Mouse (Mus musculus): Measurements from ENCODE around the gene Sostdc1. TPM values are rescaled to one million over a fixed set of nuclear protein-coding genes. Genes with fewer than 3 reads are reported as not detected.
A peak's percentile ranks its signal among the peaks of the same experiment; 100 is the strongest.

The Sostdc1 gene
- polyA plus RNA-seq (2014; fragmentation: Nextera tagmentation; extraction: Ambion mirVana) = 11.4 and 11.7 TPM in 2 replicates

DNA sequence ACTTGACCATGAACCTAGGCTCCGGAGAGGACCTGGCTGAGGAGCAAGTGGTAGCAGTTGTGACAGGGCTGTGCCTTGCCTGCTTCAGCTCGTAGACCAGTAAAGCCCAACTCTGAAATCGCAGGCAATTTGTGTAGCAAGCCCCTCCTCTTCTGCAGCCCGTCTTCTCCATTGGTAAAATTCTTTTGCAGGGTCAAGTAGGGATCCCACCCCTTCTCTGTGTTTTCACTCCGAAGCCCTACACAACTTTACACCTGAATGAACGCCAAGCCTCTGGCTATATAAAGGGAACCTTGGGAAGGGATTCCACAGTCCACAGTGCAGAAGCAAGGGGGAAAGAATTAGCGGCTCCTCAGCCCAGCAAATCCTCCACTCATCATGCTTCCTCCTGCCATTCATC is at the start of gene Sostdc1:
TSS of gene Sostdc1 (plus strand) at position 224 of the 400 bp plus-strand sequence.
- no peaks in the 10 kb centered on the region for H3K27me3 ChIP-seq (replicated peaks; ENCODE audit: control insufficient read depth, insufficient read depth, low read length)
- no peak within 1 kb of the TSS; the same call in 1 of the 2 replicates for H3K4me3 ChIP-seq (ENCODE audit: low read depth, low read length)
- peak; percentile 24; the same call in 1 of the 2 replicates for ATAC-seq
- no peaks in the 10 kb centered on the region for H3K36me3 ChIP-seq (ENCODE audit: control insufficient read depth, insufficient read depth, low read length)
- H3K4me1 ChIP-seq (ENCODE audit: control insufficient read depth, insufficient read depth, low read length) = peaks cover 9% of the 10 kb centered on the region
- H3K9me3 ChIP-seq (replicated peaks; ENCODE audit: control insufficient read depth, low read length) = no peaks in the 10 kb centered on the region
- peak; percentile 47 for DNase-seq (ENCODE audit: low spot score)
- H3K4me2 ChIP-seq (ENCODE audit: low read length) = peak within 1 kb of the TSS; percentile 32
- H3K27ac ChIP-seq (ENCODE audit: low read depth, low read length) = no peak within 1 kb of the TSS
- WGBS = 5% methylated on average over 7 of the region's 7 CpGs
- peak within 1 kb of the TSS; percentile 7; the same call in 1 of the 2 replicates for H3K9ac ChIP-seq (ENCODE audit: low read length)

DNA sequence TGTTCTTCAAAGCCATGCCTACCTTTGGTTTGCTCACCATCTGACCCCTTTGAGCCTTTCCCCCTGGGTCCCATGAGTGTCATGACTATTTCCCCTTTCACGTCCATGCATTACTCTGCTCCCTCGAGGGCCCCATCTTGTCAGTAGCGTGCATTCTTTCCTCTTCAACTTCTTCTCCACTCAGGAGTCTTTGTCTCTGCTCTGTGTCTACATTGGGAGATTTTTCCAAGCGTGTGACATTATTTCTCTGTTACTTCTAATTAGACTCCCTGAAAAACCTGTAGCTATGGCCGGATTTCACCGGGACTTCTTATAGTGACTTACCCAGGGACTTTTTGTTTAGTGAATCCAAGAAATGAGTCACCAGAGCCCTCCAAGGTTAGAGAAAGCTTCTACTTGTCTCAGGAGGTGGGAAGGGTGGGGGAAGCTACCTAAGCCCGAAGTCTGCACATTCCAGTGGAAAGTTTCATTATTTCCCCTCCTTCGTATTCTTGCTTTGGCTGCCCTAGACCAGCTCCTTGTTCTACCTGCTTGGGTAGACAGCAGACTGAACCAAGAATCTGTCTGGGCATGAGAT is 46.2 kb upstream of the Sostdc1 start:
- DNase-seq (ENCODE audit: low spot score) (no peak), ATAC-seq (no peak)
- Histone ChIP-seq H3K4me2 (ENCODE audit: low read length) (no peak overlapping the region), H3K36me3 (ENCODE audit: control insufficient read depth, insufficient read depth, low read length) (no peaks in the 10 kb centered on the region), H3K9me3 (replicated peaks; ENCODE audit: control insufficient read depth, low read length) (no peaks in the 10 kb centered on the region), H3K27me3 (replicated peaks; ENCODE audit: control insufficient read depth, insufficient read depth, low read length) (no peaks in the 10 kb centered on the region), H3K4me1 (ENCODE audit: control insufficient read depth, insufficient read depth, low read length) (no peaks in the 10 kb centered on the region), H3K4me3 (ENCODE audit: low read depth, low read length) (no peak overlapping the region), H3K9ac (ENCODE audit: low read length) (no peak overlapping the region), H3K27ac (ENCODE audit: low read depth, low read length) (no peak overlapping the region)
- WGBS = 93% methylated on average over 8 of the region's 8 CpGs

DNA sequence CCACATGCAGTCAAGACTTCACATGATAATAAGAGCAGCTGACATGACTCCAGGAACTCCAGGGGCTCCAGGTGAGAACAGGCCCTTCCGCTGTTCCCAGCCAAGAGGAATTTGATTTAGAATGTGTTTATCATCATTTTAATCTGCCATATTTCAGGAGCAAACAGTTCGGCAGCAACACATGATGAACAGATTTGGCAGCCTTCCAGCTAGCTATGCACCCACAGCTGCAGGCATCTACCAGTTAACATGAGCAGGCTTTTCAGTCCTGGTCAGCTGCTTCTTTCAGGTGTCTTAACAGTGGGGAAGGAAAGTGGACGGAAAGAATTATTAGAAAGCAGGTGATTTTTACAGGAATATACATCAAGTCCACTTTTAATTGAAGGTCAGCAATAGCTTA is 39.1 kb upstream of the Sostdc1 start:
- H3K4me1 ChIP-seq (ENCODE audit: control insufficient read depth, insufficient read depth, low read length) = 0 out of 2 replicates have a peak, but pooled peaks cover 2% of the 10 kb centered on the region
- WGBS = 76% methylated on average over 3 of the region's 3 CpGs
- no peaks in the 10 kb centered on the region for H3K9me3 ChIP-seq (replicated peaks; ENCODE audit: control insufficient read depth, low read length)
- no peak overlapping the region for H3K9ac ChIP-seq (ENCODE audit: low read length)
- no peak overlapping the region for H3K27ac ChIP-seq (ENCODE audit: low read depth, low read length)
- H3K36me3 ChIP-seq (ENCODE audit: control insufficient read depth, insufficient read depth, low read length) = no peaks in the 10 kb centered on the region
- ATAC-seq (peak; percentile 46; the same call in 1 of the 2 replicates), DNase-seq (ENCODE audit: low spot score) (peak; percentile 41)
- no peak overlapping the region for H3K4me2 ChIP-seq (ENCODE audit: low read length)
- no peaks in the 10 kb centered on the region for H3K27me3 ChIP-seq (replicated peaks; ENCODE audit: control insufficient read depth, insufficient read depth, low read length)
- no peak overlapping the region for H3K4me3 ChIP-seq (ENCODE audit: low read depth, low read length)

DNA sequence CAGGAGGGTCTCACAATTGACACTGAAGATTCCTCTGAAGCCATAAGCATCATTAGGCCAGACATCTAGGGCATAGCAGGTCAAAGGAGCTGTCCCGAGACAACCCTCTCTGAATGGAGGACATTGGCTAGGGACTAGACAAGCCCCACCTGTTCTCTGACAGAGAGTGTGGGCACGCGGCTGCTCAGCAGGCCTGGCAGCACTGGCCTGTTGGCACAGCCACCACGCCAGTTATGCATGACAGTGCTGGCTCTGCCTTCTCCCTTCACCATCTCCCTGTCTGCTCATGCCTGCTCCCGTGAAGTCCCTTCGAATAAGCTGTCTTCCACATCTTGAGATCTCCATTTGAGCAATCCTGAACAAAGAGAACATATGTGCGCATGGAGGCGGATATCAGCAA is 24.3 kb upstream of the Sostdc1 start:
- no peak overlapping the region for H3K27ac ChIP-seq (ENCODE audit: low read depth, low read length)
- DNase-seq (ENCODE audit: low spot score) (no peak), ATAC-seq (no peak)
- no peaks in the 10 kb centered on the region for H3K9me3 ChIP-seq (replicated peaks; ENCODE audit: control insufficient read depth, low read length)
- no peaks in the 10 kb centered on the region for H3K4me1 ChIP-seq (ENCODE audit: control insufficient read depth, insufficient read depth, low read length)
- no peaks in the 10 kb centered on the region for H3K36me3 ChIP-seq (ENCODE audit: control insufficient read depth, insufficient read depth, low read length)
- no peak overlapping the region for H3K9ac ChIP-seq (ENCODE audit: low read length)
- 84% methylated on average over 8 of the region's 8 CpGs for WGBS
- no peaks in the 10 kb centered on the region for H3K27me3 ChIP-seq (replicated peaks; ENCODE audit: control insufficient read depth, insufficient read depth, low read length)
- H3K4me2 ChIP-seq (ENCODE audit: low read length) = no peak overlapping the region
- H3K4me3 ChIP-seq (ENCODE audit: low read depth, low read length) = no peak overlapping the region

DNA sequence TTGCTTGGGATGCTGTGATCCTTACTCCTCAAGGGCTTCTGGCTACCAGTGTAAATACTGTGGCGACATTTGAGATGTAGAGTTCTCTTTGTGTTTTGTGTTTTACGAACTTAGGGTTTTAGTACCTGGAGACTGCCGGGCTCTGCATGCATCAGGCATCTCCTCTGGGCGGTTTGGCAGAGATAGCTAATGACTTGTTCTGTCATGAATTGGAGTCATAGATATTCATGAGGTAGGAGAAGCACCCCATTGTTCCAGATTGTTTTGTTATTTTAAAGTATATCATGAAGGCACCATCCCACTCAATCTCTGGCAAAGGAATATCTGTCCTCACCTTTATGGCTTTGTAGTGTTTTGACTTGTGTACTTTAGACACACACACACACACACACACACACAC is 23.5 kb upstream of the Sostdc1 start:
- DNase-seq (ENCODE audit: low spot score) (no peak), ATAC-seq (no peak)
- no peak overlapping the region for H3K27ac ChIP-seq (ENCODE audit: low read depth, low read length)
- no peak overlapping the region for H3K4me3 ChIP-seq (ENCODE audit: low read depth, low read length)
- no peak overlapping the region for H3K9ac ChIP-seq (ENCODE audit: low read length)
- no peaks in the 10 kb centered on the region for H3K27me3 ChIP-seq (replicated peaks; ENCODE audit: control insufficient read depth, insufficient read depth, low read length)
- H3K4me2 ChIP-seq (ENCODE audit: low read length) = no peak overlapping the region
- no peaks in the 10 kb centered on the region for H3K36me3 ChIP-seq (ENCODE audit: control insufficient read depth, insufficient read depth, low read length)
- WGBS = 84% methylated on average over 4 of the region's 4 CpGs
- H3K9me3 ChIP-seq (replicated peaks; ENCODE audit: control insufficient read depth, low read length) = no peaks in the 10 kb centered on the region
- H3K4me1 ChIP-seq (ENCODE audit: control insufficient read depth, insufficient read depth, low read length) = no peaks in the 10 kb centered on the region

DNA sequence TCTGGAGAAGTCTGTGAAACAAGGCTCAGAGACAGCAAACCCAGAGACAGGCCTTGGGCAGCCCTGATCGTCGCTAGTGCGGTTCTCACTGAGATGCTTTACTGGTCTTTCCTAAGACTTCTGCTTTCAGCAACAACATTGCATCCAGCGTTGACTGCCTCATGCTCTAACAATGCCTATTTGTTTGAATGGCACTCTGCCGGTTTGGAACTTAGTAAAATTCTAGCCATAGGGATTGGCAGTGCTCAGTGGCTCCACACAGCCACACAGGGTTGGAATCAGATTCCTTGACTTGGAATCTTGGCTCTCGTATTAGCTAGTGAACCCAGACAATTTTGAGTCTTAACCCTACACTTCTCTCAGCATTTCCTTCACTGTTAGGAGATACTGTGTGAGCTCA is 22.6 kb upstream of the Sostdc1 start:
- H3K9ac ChIP-seq (ENCODE audit: low read length) = no peak overlapping the region

DNA sequence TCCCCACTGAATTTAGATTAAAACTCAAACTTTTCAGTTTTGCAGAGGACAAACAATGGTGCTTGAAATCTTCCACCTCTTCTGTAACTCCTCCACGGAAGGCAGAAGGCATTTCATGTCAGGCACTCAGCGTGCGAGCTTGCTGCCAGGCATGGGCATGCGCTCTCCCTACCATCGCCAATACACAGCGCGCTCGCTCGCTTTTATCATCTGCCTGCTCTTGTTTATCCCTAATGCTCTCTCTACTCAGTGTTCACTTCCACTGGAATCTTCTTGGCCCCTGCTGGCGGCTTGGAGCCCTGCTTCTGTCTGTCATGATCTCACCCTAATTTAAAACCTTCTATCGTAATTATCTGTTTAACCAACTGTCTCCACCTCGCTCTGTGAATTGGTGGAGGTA is 11.6 kb upstream of the Sostdc1 start:
- no peaks in the 10 kb centered on the region for H3K36me3 ChIP-seq (ENCODE audit: control insufficient read depth, insufficient read depth, low read length)
- H3K4me3 ChIP-seq (ENCODE audit: low read depth, low read length) = no peak overlapping the region
- no peak overlapping the region for H3K27ac ChIP-seq (ENCODE audit: low read depth, low read length)
- H3K9me3 ChIP-seq (replicated peaks; ENCODE audit: control insufficient read depth, low read length) = no peaks in the 10 kb centered on the region
- no peak overlapping the region for H3K9ac ChIP-seq (ENCODE audit: low read length)
- DNase-seq (ENCODE audit: low spot score) = peak; percentile 67
- WGBS = 46% methylated on average over 12 of the region's 12 CpGs
- peak; percentile 87 for ATAC-seq
- peak overlapping the region; percentile 23; the same call in 1 of the 2 replicates for H3K4me2 ChIP-seq (ENCODE audit: low read length)
- H3K27me3 ChIP-seq (replicated peaks; ENCODE audit: control insufficient read depth, insufficient read depth, low read length) = no peaks in the 10 kb centered on the region
- H3K4me1 ChIP-seq (ENCODE audit: control insufficient read depth, insufficient read depth, low read length) = no peaks in the 10 kb centered on the region

More for the DNA sequence above, 22.6 kb upstream of the Sostdc1 start:
- DNase-seq (ENCODE audit: low spot score) (no peak), ATAC-seq (no peak)
- Histone ChIP-seq H3K9me3 (replicated peaks; ENCODE audit: control insufficient read depth, low read length) (no peaks in the 10 kb centered on the region), H3K4me2 (ENCODE audit: low read length) (no peak overlapping the region), H3K27ac (ENCODE audit: low read depth, low read length) (no peak overlapping the region), H3K4me3 (ENCODE audit: low read depth, low read length) (no peak overlapping the region), H3K4me1 (ENCODE audit: control insufficient read depth, insufficient read depth, low read length) (no peaks in the 10 kb centered on the region), H3K36me3 (ENCODE audit: control insufficient read depth, insufficient read depth, low read length) (no peaks in the 10 kb centered on the region), H3K27me3 (replicated peaks; ENCODE audit: control insufficient read depth, insufficient read depth, low read length) (no peaks in the 10 kb centered on the region)
- WGBS = 80% methylated on average over 6 of the region's 6 CpGs

DNA sequence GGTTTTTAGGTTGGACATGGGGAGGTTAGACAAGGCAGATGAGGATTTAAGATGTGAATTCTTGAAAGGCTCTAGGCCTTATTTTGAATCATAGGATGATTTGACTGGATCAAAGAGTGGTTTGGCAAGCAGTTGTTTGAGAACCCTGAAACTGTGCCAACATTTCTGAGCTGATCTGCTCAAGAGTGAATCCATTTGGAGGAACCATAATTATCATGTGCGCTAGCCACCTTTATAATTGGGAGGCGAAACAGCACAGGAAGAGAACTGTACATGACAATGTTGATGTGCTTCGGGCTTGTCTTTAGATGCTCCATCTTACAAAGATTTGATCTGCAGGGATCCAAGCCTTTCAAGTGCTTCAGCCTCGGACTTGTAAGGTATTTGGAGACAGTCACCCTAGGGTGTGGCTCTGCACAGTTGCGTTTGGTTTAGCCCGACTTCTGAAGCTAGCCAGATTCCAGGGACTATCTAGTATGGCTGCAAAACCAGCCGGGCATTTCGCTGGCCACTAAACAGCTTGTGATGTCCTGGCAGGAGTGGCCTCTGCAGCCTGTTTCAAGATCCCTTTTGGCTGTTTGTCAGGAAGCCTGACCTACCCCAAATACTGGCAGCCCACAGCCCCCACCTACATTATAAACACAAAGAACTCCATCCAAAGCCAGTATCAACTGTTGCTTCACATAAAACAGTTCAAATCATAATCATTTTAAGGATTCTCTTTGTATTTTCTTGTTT is 10.9 kb upstream of the Sostdc1 start:
- WGBS = 61% methylated on average over 8 of the region's 8 CpGs

More for the DNA sequence above, 10.9 kb upstream of the Sostdc1 start:
- H3K27ac ChIP-seq (ENCODE audit: low read depth, low read length) = no peak overlapping the region
- H3K9me3 ChIP-seq (replicated peaks; ENCODE audit: control insufficient read depth, low read length) = no peaks in the 10 kb centered on the region
- peak; percentile 66; the same call in 1 of the 2 replicates for ATAC-seq
- no peak overlapping the region for H3K4me3 ChIP-seq (ENCODE audit: low read depth, low read length)
- H3K4me2 ChIP-seq (ENCODE audit: low read length) = peak overlapping the region; percentile 23; the same call in 1 of the 2 replicates
- H3K36me3 ChIP-seq (ENCODE audit: control insufficient read depth, insufficient read depth, low read length) = no peaks in the 10 kb centered on the region
- DNase-seq (ENCODE audit: low spot score) = peak; percentile 37
- no peaks in the 10 kb centered on the region for H3K4me1 ChIP-seq (ENCODE audit: control insufficient read depth, insufficient read depth, low read length)
- H3K27me3 ChIP-seq (replicated peaks; ENCODE audit: control insufficient read depth, insufficient read depth, low read length) = no peaks in the 10 kb centered on the region
- H3K9ac ChIP-seq (ENCODE audit: low read length) = no peak overlapping the region
